Mouse (Mus musculus): ENCODE measurements around the gene Lhx6. TPM values are rescaled to one million over a fixed set of nuclear protein-coding genes. Genes with fewer than 3 reads are reported as not detected.

The Lhx6 gene
- polyA plus RNA-seq (2015; fragmentation: Nextera tagmentation; extraction: Ambion mirVana) = 0.62 and 0.65 TPM in 2 replicates

GRCm38 (mm10) chr2:36104956-36105741 is at the start of gene Lhx6:
Gene Lhx6, minus strand, starts transcription at chr2:36105408.

GRCm38 (mm10) chr2:36136300-36136941 is 31.2 kb upstream of the Lhx6 start, which contains the start of the genes Mrrf and Rbm18:
Gene Mrrf, plus strand, starts transcription at chr2:36136389.
Gene Rbm18, minus strand, starts transcription at chr2:36136773.

GRCm38 (mm10) chr2:36048748-36049566 is 56.3 kb downstream of the Lhx6 start, which contains the start of the genes Ndufa8 and Morn5:
Gene Ndufa8, minus strand, starts transcription at chr2:36049406.
Gene Morn5, plus strand, starts transcription at chr2:36049458.

Other genes starting within 250 kb of the Lhx6 start
- 1.4 and 2.0 TPM in 2 replicates for gene Ttll11, start 125.5 kb downstream of the Lhx6 start, polyA plus RNA-seq (2015; fragmentation: Nextera tagmentation; extraction: Ambion mirVana)
- 186 and 229 TPM in 2 replicates for gene Ndufa8, start 56.0 kb downstream of the Lhx6 start, polyA plus RNA-seq (2015; fragmentation: Nextera tagmentation; extraction: Ambion mirVana)
- gene Morn5, start 56.0 kb downstream of the Lhx6 start, polyA plus RNA-seq (2015; fragmentation: Nextera tagmentation; extraction: Ambion mirVana) = not detected in 2 replicates
- gene Mrrf, start 31.0 kb upstream of the Lhx6 start, polyA plus RNA-seq (2015; fragmentation: Nextera tagmentation; extraction: Ambion mirVana) = 16.9 and 26.2 TPM in 2 replicates
- gene Rbm18, start 31.4 kb upstream of the Lhx6 start, polyA plus RNA-seq (2015; fragmentation: Nextera tagmentation; extraction: Ambion mirVana) = 46.0 and 49.0 TPM in 2 replicates
- 18.5 and 19.7 TPM in 2 replicates for gene Ptgs1, start 125.0 kb upstream of the Lhx6 start, polyA plus RNA-seq (2015; fragmentation: Nextera tagmentation; extraction: Ambion mirVana)

Data from adrenal gland, postnatal 0 days (tissue).